Mouse (Mus musculus) hindbrain, postnatal 0 days (tissue): ENCODE measurements around the gene Aldob. TPM values are rescaled to one million over a fixed set of nuclear protein-coding genes. Genes with fewer than 3 reads are reported as not detected.
"Not testable (repeated sequence)": the region's sequence is repeated elsewhere in the genome, so short reads cannot be mapped to it uniquely, and the experiment has no call there.

Experiments used
- ATAC-seq: fragments of 200-750 bp; cut with Nextera tagmentation; 2 replicates; pipeline ENCODE4 v1.8.0; 2017; ENCODE audit warnings: mild to moderate bottlenecking, moderate TSS enrichment, moderate library complexity
- DNase-seq: peaks from one replicate; pipeline ENCODE4 v3.0.0-alpha.2; 2015; ENCODE audit warnings: low spot score
- H3K27ac ChIP-seq: fragments of 300-500 bp; sonication (generic); 2 replicates; pipeline ENCODE4 v1.5.1; 2014; ENCODE audit warnings: mild to moderate bottlenecking
- H3K27me3 ChIP-seq: fragments of 300-500 bp; sonication (generic); 2 replicates; pipeline ENCODE4 v1.6.1; 2014; ENCODE audit warnings: low read length, mixed read lengths; ENCODE audit not compliant: insufficient read depth
- H3K36me3 ChIP-seq: fragments of 300-500 bp; sonication (generic); 2 replicates; pipeline ENCODE4 v1.6.1; 2014; ENCODE audit warnings: low read length, mixed read lengths; ENCODE audit not compliant: insufficient read depth
- H3K4me1 ChIP-seq: fragments of 300-500 bp; sonication (generic); 2 replicates; pipeline ENCODE4 v1.6.1; 2014; ENCODE audit warnings: antibody characterized with exemption, low read length, mixed read lengths; ENCODE audit not compliant: insufficient read depth
- H3K4me2 ChIP-seq: fragments of 300-500 bp; sonication (generic); 2 replicates; pipeline ENCODE4 v1.6.1; 2014; ENCODE audit warnings: low read depth, mild to moderate bottlenecking, low read length, moderate library complexity, mixed read lengths
- H3K4me3 ChIP-seq: fragments of 300-500 bp; sonication (generic); 2 replicates; pipeline ENCODE4 v1.5.1; 2014; ENCODE audit warnings: low read length
- H3K9ac ChIP-seq: fragments of 300-500 bp; sonication (generic); replicated peaks from 2 replicates; pipeline ENCODE4 v1.6.1; 2014; ENCODE audit warnings: mild to moderate bottlenecking, low read length, moderate library complexity, mixed read lengths
- H3K9me3 ChIP-seq: fragments of 300-500 bp; sonication (generic); 2 replicates; pipeline ENCODE4 v1.6.1; 2016; ENCODE audit warnings: low read length, mixed read lengths
- CTCF ChIP-seq: IDR thresholded peaks from 2 replicates; pipeline ENCODE4 v1.5.1; 2016; ENCODE audit warnings: antibody characterized with exemption, control low read depth, low read depth
- WGBS: fragments of 180-500 bp; shearing (Covaris S2); extraction: QIAGEN DNeasy Blood & Tissue Kit; methylation state at CpG from one replicate; pipeline ENCODE4 v1.1.7; 2014; 5-methylcytosine and 5-hydroxymethylcytosine counted together
- polyA plus RNA-seq: library from polyadenylated mRNA; unstranded; fragments of >200 nt; fragmentation: Nextera tagmentation; extraction: Ambion mirVana; gene quantifications from 2 replicates; pipeline ENCODE4 v1.2.1, GENCODE M21; 2015
- total RNA-seq: library from RNA; depleted of rRNA; stranded (reverse); fragments of >200 nt; gene quantifications from 2 replicates; pipeline ENCODE4 v1.2.3, GENCODE M21; 2014; rRNA removed

The Aldob gene
- total and polyA plus RNA-seq, 2 experiments from 2014 or later, result 0.26 to 0.59 TPM

- H3K9me3 ChIP-seq, result no peaks in the 10 kb centered on the region
- H3K4me2 ChIP-seq, result peak overlapping the region; percentile 68
- H3K4me1 ChIP-seq, result 0 out of 2 replicates have a peak, but pooled peaks cover 7% of the 10 kb centered on the region
- H3K36me3 ChIP-seq, result peaks cover 3% of the 10 kb centered on the region; the same call in 1 of the 2 replicates
- H3K27ac ChIP-seq, result no peak overlapping the region
- 77% methylated on average over 5 of the region's 5 CpGs for WGBS
- no peak overlapping the region for H3K4me3 ChIP-seq
- no peak overlapping the region for H3K9ac ChIP-seq
- 0 out of 2 replicates have a peak, but pooled peaks have one; percentile 3 for TF ChIP-seq CTCF
- H3K27me3 ChIP-seq, result no peaks in the 10 kb centered on the region
- DNase-seq (peak; percentile 16), ATAC-seq (no peak)
Measured at GRCm38 (mm10) chr4:49519476-49519875, 29.9 kb downstream of the Aldob start.

- peaks cover 17% of the 10 kb centered on the region; the same call in 1 of the 2 replicates for H3K36me3 ChIP-seq
- H3K27ac ChIP-seq, result no peak overlapping the region
- H3K9me3 ChIP-seq, result no peaks in the 10 kb centered on the region
- no peaks in the 10 kb centered on the region for H3K4me1 ChIP-seq
- H3K4me2 ChIP-seq, result no peak overlapping the region
- no peak overlapping the region for H3K4me3 ChIP-seq
- no peak for DNase-seq
- no peaks in the 10 kb centered on the region for H3K27me3 ChIP-seq
- 98% methylated on average over 6 of the region's 6 CpGs for WGBS
- ATAC-seq, result no peak
- H3K9ac ChIP-seq, result no peak overlapping the region
- no peak for TF ChIP-seq CTCF
Measured at GRCm38 (mm10) chr4:49514441-49514840, 34.9 kb downstream of the Aldob start.

GRCm38 (mm10) chr4:49512636-49513035 is 36.7 kb downstream of the Aldob start:
- no peaks in the 10 kb centered on the region for H3K9me3 ChIP-seq
- no peaks in the 10 kb centered on the region for H3K27me3 ChIP-seq
- ATAC-seq, result no peak
- H3K4me3 ChIP-seq, result no peak overlapping the region
- H3K27ac ChIP-seq, result no peak overlapping the region
- WGBS, result 89% methylated on average over 4 of the region's 4 CpGs
- TF ChIP-seq CTCF, result no peak
- H3K9ac ChIP-seq, result no peak overlapping the region
- H3K36me3 ChIP-seq, result peaks cover 17% of the 10 kb centered on the region; the same call in 1 of the 2 replicates
- H3K4me1 ChIP-seq, result no peaks in the 10 kb centered on the region
- no peak overlapping the region for H3K4me2 ChIP-seq
- DNase-seq, result no peak

GRCm38 (mm10) chr4:49510236-49510835 is 39.0 kb downstream of the Aldob start:
- ATAC-seq, H3K27me3 ChIP-seq, H3K27ac ChIP-seq, H3K4me2 ChIP-seq, H3K9me3 ChIP-seq, DNase-seq, H3K9ac ChIP-seq, H3K4me3 ChIP-seq, H3K4me1 ChIP-seq: not testable (repeated sequence)
- peaks cover 17% of the 10 kb centered on the region; the same call in 1 of the 2 replicates for H3K36me3 ChIP-seq
- 96% methylated on average over 1 of the region's 1 CpGs for WGBS

GRCm38 (mm10) chr4:49509183-49509582 is 40.2 kb downstream of the Aldob start:
- peaks cover 15% of the 10 kb centered on the region; the same call in 1 of the 2 replicates for H3K36me3 ChIP-seq
- ATAC-seq, result no peak
- no peak overlapping the region for H3K4me3 ChIP-seq
- no peak overlapping the region for H3K4me2 ChIP-seq
- H3K9ac ChIP-seq, result no peak overlapping the region
- no peak for TF ChIP-seq CTCF
- H3K4me1 ChIP-seq, result no peaks in the 10 kb centered on the region
- H3K9me3 ChIP-seq, result no peaks in the 10 kb centered on the region
- DNase-seq, result no peak
- no peak overlapping the region for H3K27ac ChIP-seq
- 92% methylated on average over 2 of the region's 2 CpGs for WGBS
- no peaks in the 10 kb centered on the region for H3K27me3 ChIP-seq

GRCm38 (mm10) chr4:49506386-49506785 is 43.0 kb downstream of the Aldob start, which contains the start of gene Baat:
TSS of gene Baat (minus strand) at chr4:49506557.
- H3K36me3 ChIP-seq, result no peaks in the 10 kb centered on the region
- no peaks in the 10 kb centered on the region for H3K9me3 ChIP-seq
- no peak within 1 kb of the TSS for H3K9ac ChIP-seq
- no peaks in the 10 kb centered on the region for H3K27me3 ChIP-seq
- H3K4me3 ChIP-seq, result no peak within 1 kb of the TSS
- 84% methylated on average over 3 of the region's 3 CpGs for WGBS
- H3K27ac ChIP-seq, result no peak within 1 kb of the TSS
- TF ChIP-seq CTCF, result no peak
- no peak for ATAC-seq
- no peak within 1 kb of the TSS for H3K4me2 ChIP-seq
- DNase-seq, result no peak
- no peaks in the 10 kb centered on the region for H3K4me1 ChIP-seq

- no peak overlapping the region for H3K9ac ChIP-seq
- H3K4me3 ChIP-seq, result no peak overlapping the region
- no peaks in the 10 kb centered on the region for H3K27me3 ChIP-seq
- H3K4me2 ChIP-seq, result no peak overlapping the region
- no peaks in the 10 kb centered on the region for H3K36me3 ChIP-seq
- DNase-seq, result no peak
- H3K4me1 ChIP-seq, result no peaks in the 10 kb centered on the region
- H3K9me3 ChIP-seq, result no peaks in the 10 kb centered on the region
- no peak for TF ChIP-seq CTCF
- no peak for ATAC-seq
- no peak overlapping the region for H3K27ac ChIP-seq
- WGBS, result 92% methylated on average over 1 of the region's 1 CpGs
Measured at GRCm38 (mm10) chr4:49503563-49503962, 45.8 kb downstream of the Aldob start.

Other genes starting within 250 kb of the Aldob start
- gene Acnat2, start 141.4 kb downstream of the Aldob start, total RNA-seq, result not detected in 2 replicates
- not detected in 2 replicates for gene Acnat2, start 141.4 kb downstream of the Aldob start, polyA plus RNA-seq
- gene Acnat1, start 75.6 kb downstream of the Aldob start, total RNA-seq, result not detected in 2 replicates
- not detected in 2 replicates for gene Acnat1, start 75.6 kb downstream of the Aldob start, polyA plus RNA-seq
- gene Baat, start 43.0 kb downstream of the Aldob start, total RNA-seq, result not detected in 2 replicates
- not detected in 2 replicates for gene Baat, start 43.0 kb downstream of the Aldob start, polyA plus RNA-seq
- gene Mrpl50, start 28.5 kb downstream of the Aldob start, total RNA-seq, result 22.9 and 27.3 TPM in 2 replicates
- 67.0 and 68.0 TPM in 2 replicates for gene Mrpl50, start 28.5 kb downstream of the Aldob start, polyA plus RNA-seq
- 5.1 and 5.2 TPM in 2 replicates for gene Zfp189, start 28.4 kb downstream of the Aldob start, total RNA-seq
- gene Zfp189, start 28.4 kb downstream of the Aldob start, polyA plus RNA-seq, result 5.1 and 5.4 TPM in 2 replicates
- 191 and 232 TPM in 2 replicates for gene Tmem246, start 48.3 kb upstream of the Aldob start, total RNA-seq
- 151 and 158 TPM in 2 replicates for gene Tmem246, start 48.3 kb upstream of the Aldob start, polyA plus RNA-seq
- 43.6 and 52.0 TPM in 2 replicates for gene Rnf20, start 82.5 kb upstream of the Aldob start, total RNA-seq
- 44.8 and 45.2 TPM in 2 replicates for gene Rnf20, start 82.5 kb upstream of the Aldob start, polyA plus RNA-seq
- gene Ppp3r2, start 132.5 kb upstream of the Aldob start, total RNA-seq, result 0.31 and 0.32 TPM in 2 replicates
- 0.29 and 0.33 TPM in 2 replicates for gene Ppp3r2, start 132.5 kb upstream of the Aldob start, polyA plus RNA-seq